Mouse (Mus musculus) naive thymus-derived CD4-positive, alpha-beta T cell, adult 2 months (primary cell): ENCODE measurements around the gene Gm30191.
"Not testable (repeated sequence)": the region's sequence is repeated elsewhere in the genome, so short reads cannot be mapped to it uniquely, and the experiment has no call there.

ENCODE experiments used
- DNase-seq: peaks from one replicate; pipeline ENCODE4 v3.0.0-alpha.2; 2011; ENCODE audit warnings: low read depth

Gm30191 gene

GRCm38 (mm10) chr4:134287168-134287564 lies 40.4 kb downstream of the Gm30191 start:
- peak; percentile 97 for DNase-seq

- peak; percentile 89 for DNase-seq
Measured at GRCm38 (mm10) chr4:134287575-134288025, 40.9 kb downstream of the Gm30191 start, which contains the start of gene Pdik1l. TSS of gene Pdik1l (minus strand) at chr4:134287895.

GRCm38 (mm10) chr4:134288397-134289256 lies 41.9 kb downstream of the Gm30191 start:
- no peak for DNase-seq

- DNase-seq = peak; percentile 92
Measured at GRCm38 (mm10) chr4:134292067-134292466, 45.3 kb downstream of the Gm30191 start.

GRCm38 (mm10) chr4:134293061-134293691 lies 46.4 kb downstream of the Gm30191 start:
- peak; percentile 32 for DNase-seq

- DNase-seq = no peak
Measured at GRCm38 (mm10) chr4:134293692-134294163, 47.0 kb downstream of the Gm30191 start.

GRCm38 (mm10) chr4:134296096-134296495 lies 49.4 kb downstream of the Gm30191 start:
- DNase-seq = not testable (repeated sequence)

- DNase-seq = peak; percentile 37
Measured at GRCm38 (mm10) chr4:134296523-134296922, 49.8 kb downstream of the Gm30191 start.

GRCm38 (mm10) chr4:134297369-134297768 lies 50.6 kb downstream of the Gm30191 start:
- no peak for DNase-seq

GRCm38 (mm10) chr4:134298626-134299497 lies 52.1 kb downstream of the Gm30191 start:
- DNase-seq = no peak

- DNase-seq = no peak
Measured at GRCm38 (mm10) chr4:134299498-134299810, 52.7 kb downstream of the Gm30191 start.
